Mouse (Mus musculus): ENCODE data around the gene Mid2.

- no peak for TF ChIP-seq CTCF (conservative IDR thresholded peaks at IDR 0.05; ENCODE audit: insufficient read depth, insufficient read length, low read depth, low read length)
- TF ChIP-seq POLR2A (IDR thresholded peaks at IDR 0.05; ENCODE audit: low read depth, low read length) = no peak
These were observed 74.6 kb downstream of the Mid2 start for GRCm38 (mm10) chrX:140738986-140739385.
